Mouse (Mus musculus) right cerebral cortex, adult 2 months (tissue): ENCODE results near the gene Pde4d.

ENCODE experiments used
- DNase-seq, 2 experiments: peaks; one replicate each; pipeline ENCODE4 v3.0.0; 2021 to 2022; ENCODE audit warnings: low spot score in 2 of 2

Gene Pde4d

DNA sequence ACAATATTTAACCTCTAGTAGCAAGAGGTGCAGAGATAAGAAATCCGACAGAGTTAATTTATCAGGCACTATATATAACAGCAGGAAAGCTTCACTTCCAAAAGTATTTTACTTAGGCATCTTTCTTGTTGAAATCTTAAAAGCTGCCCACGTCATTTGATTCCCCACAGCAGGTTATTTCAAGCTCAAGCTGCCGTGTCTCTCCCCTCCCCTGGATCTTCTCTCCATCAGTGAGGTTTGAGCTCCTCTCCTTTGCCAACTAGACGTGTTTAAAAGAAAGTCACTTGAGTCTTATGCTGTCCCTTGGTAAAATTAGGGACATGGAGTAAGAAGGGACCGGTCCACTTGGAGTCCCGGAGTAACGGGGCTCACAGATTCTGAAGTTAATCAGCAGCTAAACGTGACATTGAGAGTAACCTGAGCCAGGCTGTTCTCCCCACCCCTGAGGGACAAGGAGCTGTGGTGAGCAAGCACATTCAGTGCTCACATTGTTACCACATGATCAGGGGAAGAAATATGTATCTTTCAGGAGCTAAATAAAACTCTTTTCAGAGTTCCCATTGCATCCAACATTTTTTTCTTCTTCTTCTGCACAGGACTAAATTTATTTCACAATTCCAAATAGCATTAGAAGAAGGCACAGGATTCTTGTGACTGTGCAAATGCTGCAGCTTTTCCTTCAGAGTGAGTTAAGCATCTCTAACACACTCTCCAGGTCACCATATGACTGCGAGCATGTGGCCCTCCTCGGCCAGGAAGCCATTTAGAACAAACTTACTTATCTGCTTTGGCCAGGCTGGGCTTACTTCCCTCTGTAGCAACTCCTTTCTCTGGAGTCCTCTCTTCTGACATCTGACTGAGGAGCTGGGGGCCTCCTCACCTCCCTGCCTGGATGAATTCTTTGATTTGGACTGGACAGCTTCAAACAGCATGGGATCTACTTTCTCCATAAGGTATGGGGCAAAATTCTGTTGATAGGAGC lies at the start of gene Pde4d:
Pde4d (plus strand) TSS at position 833 of the 982 bp plus-strand sequence.
- DNase-seq: peak; percentile 31 to 48

DNA sequence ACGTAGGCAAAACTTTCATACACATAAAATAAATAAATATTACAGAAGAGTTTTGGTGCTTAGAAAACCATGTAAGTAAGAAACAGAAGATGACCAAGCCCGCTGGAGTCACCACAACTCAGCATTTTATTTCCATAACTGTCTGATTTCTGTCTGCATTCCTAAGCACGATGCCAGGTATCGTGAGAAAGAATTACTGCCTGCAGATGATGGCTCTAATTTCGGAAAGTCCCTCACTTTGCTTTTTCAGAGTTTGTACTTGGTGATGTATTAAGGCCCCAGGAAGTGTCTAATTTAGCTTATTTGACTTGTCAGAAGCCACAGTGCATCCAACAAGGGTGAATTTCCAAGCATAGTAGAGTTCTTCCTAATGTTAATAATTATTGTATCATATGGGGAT lies 46.6 kb upstream of the Pde4d start:
- no peak for DNase-seq

DNA sequence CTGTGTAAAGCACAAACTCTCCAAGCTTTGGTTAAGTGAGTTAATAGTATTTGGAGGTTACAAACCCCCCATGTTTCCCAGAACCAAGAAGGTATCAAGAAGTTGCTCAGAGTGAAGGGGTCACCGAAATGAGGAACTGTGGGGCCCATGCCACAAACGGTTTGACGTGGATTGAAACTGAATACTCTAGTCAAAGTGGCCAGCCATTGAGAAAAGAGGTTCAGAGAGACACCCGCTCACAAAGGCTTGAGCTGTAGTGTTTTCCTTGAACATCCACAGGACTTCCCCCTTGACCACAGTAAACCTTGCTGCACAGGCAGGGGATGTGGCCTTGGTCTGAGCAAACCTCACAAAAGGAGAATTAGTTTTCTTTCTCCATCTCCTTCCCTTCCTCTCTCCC lies 45.4 kb upstream of the Pde4d start:
- DNase-seq: no peak

DNA sequence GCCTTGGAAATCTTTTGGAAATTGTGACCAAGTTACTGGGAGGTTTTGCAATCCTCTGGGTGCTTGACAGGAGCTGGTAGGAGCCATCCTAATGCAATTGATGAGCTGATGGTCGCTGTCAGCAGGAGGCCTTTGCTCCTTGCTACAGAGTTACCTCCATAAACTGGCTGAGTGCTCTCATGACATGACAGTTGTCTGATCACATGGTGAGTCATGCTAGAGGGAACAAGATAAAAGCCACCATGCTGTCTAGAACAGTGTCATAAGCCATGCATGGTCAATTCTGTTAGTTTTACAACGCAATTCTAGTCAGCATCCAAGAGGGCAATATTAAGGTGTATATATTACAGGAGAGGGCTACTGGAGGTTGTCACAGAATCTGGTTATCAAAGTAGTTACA lies 34.3 kb upstream of the Pde4d start:
- no peak for DNase-seq

DNA sequence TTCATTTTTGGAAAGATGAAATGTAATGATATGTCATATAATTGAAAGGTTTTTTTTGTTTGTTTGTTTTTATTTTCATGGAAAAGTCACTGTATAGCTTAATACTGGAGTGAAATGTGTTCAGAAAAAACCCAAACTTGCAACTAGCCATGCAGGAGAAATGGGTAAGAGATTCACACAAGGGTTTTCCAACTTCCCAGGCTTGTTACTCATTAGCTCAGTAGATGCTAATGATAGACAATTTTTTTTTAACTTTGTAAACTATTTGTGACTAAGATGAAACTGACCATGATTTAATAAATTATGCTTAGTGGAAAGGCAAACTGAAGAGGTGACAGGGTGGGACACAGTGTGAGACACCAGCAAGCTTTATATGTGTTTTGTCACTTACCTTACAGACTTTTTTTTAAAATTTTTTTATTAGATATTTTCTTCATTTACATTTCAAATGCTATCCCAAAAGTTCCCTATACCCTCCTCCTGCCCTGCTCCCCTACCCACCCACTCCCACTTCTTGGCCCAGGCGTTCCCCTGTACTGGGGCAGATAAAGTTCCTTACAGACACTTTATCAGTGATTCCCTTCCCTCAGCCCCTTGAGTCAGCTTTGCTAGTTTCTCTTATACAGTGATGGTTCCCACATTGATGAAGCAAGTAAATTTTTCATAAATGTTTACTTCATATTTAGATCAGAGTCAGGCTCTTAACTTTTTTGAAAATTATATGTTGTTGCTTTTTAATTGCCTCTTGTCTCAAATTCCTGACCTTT lies 30.8 kb upstream of the Pde4d start:
- DNase-seq: no peak

DNA sequence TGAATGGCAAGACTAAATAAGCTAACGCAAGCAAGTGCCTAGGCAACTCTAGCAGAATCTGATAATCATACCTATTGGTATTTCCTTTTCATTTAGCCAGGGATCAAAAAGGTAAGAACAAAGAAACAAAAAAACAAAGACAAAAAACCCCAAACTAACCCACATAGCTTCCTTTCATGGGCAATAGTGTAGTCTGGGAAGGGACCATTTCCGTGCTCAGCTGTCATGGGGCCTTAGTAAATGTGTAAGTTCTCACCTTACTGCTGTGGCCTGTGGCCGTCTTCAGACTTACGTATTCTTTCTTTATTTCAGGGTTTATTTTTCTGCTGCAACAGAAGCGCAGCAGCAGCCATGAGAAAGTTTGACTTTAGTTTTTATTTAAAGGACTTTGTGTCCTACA lies 23.4 kb upstream of the Pde4d start:
- DNase-seq: no peak

DNA sequence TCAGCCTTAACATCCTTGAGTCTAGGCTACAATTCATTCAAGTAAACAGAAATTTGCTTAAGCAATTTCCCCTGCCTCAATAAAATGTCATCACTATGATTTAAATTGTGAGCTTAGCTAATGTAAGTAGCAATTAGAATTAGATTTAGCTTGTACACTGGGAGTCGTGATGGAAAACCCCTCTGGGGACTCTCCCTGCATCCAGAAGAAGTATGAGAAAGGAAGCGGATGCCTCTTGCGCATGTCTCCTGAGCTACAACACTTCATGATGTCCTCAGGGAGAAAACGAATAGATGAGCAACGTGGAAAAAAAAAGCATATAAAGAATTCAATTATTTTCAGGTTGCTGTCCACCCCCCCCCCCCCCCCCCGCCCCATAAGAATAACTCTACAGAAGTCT lies 20.9 kb upstream of the Pde4d start:
- DNase-seq: no peak

DNA sequence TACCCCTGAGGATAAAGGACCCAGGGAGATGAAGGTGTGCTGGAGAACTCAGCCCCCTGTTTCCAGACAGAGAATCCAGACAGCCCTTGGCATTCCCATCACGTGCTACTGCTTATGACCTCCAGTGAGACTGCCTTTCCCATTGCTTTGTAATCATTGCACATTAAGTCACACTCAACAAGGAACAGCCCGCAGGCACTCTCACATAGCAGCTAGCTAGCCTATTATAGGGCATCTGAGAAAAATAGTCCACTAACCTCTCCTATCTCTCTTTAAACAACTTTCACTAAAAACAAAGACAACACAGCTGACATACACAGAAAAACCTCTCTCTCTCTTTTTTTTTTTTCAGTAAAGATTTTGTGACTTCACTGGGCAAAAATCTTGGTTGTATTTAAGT lies 20.1 kb upstream of the Pde4d start:
- DNase-seq: no peak

DNA sequence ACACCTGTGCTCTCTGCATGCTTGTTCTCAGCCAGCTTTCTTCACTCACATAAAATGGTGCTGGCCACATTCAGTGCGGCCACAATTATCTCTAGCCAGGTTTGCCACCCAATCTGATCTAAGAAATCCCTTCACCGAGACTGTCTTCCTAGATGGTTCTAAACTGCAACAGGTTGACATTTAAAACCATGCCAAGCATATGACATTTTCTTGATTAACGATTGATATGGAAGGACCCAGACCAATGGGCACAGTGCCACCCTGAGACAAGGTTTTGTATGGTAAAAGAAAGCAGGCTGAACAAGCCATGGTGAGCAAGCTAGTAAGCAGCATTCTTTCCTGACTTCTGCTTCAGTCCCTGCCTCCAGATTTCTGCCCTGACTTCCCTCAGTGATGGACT lies 18.0 kb upstream of the Pde4d start:
- DNase-seq: no peak

DNA sequence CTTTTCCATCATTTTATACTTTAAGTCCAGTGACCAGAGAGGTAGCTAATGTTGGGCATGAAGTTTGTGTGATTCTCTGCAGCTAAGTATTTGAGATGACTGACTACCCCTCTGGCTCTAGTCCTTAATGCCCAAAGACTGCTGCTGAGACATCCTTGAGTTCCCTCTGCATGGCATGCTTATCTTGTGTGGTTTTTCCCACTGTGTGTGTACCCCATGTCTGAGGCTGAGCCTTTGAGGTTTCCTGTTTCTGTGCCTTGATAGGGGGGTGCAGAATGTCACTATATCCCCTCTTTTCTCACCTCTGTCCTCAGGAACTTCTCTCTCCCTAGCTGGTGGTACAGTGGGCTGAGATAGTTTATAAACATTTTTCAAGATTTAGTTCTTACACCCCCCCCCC lies 14.1 kb upstream of the Pde4d start:
- DNase-seq: no peak

DNA sequence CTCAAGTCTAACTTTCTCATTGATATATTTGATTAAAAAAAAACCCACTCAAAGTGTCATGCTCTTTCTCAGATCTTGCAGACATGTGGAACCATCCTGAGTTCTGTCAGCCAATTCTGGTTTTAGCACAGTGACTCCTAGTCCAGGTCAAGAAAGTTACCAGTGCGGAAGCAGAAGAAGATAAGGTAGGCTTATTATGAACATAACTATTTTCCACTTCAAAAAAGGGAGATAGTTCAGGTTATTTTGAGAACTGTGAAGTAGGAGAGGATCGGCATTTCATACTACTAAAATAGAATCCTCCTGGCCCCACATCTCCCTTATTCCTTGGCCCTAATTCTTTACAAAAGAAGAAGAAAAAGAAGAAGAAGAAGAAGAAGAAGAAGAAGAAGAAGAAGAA lies 12.3 kb upstream of the Pde4d start:
- DNase-seq: no peak

DNA sequence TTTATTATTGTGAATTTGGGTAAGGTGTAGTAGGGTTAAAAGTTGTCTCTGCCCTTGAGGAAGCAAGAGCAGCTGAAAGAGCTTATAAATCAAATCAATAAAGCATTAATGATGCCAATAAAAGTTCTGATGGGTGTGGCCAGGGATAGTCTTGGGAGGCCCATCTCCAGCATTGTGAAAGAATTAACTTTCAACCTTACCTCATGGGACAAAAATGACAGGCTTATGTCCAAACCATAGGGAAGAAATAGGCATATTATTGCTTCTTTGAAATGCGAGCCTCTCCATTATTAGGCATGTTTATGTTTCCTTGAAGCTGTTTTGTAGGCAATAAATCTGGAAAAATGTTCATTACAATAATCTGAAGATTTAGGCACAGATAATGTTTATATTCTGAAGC lies 10.7 kb upstream of the Pde4d start:
- no peak for DNase-seq

DNA sequence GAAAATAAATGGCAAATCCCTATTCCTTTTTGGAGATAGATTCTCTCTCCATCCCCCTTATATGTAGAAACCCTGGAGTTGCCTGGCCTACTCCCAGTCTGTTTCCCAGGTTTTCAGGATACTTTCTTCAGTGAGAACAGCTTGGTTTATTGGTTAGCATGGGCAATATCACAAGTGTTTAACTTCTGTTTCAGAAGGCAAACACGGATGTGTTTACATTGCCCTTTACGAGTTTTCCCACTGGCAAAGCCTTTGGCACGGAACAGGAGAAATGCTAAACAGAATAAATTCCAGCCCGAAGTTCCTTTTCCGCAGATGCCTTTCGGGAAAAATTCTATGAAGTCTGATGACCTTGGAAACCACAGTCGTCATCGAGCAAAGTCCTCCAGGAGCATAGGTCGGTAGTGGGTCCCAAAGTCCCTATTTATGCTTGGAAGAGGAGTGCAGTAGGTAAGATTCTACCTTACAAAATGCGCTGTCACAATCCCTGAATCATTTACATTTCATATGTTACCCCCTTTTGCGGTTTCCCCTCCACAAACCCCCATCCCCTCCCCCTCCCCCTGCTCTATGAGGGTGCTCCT lies 1.3 kb upstream of the Pde4d start:
- no peak for DNase-seq

DNA sequence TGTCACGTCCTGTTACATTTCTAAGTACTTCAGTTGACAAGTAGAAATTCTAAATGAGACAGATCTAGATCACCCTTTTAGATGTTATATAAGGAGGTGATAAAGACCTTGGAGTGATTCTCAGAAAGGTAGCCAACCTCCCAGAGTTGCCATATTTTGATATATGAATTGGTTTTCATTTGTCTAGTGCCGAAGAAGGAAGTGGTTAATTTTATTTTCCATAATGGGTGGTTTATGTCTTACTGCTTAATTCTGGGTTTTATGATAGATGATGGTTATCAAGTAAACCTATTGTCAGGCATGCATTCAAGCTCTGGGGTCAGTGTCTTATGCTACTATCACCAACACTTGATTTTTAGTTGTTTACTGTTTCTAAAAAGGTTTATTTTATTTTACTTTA lies 1.4 kb downstream of the Pde4d start:
- no peak for DNase-seq

DNA sequence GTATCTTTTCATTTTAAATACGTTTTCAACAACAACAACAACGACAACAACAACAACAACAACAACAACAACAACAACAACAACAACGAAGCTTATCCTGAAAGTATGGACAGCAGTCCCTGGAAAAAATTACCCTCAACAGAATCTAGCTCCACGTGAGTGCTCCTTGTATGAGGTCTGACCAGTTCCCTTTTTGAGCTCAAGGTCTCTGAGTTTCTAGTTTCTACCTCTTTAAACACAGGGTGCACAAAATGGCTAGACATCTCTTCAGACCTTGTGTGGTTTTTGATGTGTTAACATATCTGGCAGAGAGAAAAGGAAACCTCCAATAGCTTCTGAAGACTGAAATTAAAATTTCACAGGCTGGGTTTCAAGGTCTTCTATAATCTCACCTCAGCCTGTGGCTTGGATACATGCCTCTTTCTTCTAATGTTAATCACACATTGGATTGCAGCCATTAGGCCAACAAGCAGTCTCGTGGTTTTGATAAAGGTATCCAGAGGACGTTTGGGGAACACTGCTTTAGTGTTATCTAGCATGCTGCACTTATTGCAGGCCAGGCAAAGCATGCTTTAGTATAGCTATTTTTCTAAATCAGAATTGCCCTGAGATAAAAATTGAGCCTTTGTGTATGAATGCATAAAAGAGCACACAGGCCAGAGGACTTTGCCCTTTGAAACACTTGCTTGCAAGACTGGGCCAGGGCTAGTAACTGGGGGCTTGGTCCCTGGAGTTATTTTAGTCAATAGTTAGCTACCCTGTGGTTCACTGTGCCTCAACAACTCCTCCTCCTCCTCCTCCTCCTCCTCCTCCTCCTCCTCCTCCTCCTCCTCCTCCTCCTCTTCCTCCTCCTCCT lies 3.5 kb downstream of the Pde4d start:
- no peak for DNase-seq

DNA sequence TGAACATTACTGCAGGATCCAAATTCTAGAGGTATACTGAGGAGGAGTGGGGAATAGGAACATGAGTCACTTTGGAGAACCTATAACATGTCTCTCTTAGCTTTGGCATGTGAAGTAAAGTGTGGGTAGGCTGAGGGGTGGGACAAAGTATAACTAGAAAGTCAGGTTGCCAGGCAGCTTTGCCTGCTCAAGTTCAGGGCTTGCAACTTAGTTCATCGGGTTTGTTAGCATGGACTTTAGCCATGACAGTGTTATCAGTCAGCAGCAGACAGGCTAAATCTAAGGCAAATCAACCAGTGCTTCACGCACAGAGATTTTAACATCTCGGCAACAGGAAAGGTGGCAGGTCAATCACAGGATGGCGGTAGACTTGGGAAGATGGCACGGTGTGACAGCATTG lies 12.8 kb downstream of the Pde4d start:
- no peak for DNase-seq

DNA sequence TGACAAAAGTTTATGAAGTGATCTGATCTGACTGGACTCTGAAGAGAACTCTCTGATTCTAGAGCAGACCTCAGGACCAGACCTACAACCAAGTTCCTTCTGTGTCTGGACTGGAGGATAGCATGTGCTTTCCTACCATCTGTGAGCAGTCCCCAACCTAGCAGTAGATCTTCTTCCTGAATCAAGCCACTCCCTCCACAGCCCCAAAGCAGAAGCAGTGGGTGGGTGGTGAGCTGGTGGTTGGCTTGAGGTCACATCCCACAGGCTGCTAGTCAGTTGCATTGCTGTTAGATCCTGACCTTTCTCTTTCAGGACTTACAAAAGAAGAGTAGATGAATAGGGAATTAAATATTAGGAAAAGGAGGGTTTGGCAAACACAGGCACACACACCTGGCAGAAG lies 16.0 kb downstream of the Pde4d start:
- DNase-seq: no peak

DNA sequence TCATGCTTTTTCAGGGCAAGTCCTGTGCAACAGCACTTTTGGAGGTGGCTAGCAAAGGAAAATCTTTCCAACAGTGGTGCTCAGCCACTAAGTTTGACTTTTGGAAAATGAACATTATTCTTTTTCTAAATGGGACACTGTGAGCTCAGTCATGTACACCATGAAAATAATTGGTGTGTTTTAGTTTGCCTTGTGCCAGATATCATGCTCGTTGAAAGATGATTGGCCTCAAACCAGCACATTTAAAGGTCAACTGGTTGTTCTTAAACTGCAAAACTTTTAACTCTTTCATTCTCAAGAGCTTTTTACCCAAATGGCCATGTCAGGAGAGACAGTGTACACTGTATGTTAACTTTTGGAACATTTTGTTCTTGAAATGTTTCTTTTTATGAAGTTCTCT lies 17.3 kb downstream of the Pde4d start:
- DNase-seq: no peak

DNA sequence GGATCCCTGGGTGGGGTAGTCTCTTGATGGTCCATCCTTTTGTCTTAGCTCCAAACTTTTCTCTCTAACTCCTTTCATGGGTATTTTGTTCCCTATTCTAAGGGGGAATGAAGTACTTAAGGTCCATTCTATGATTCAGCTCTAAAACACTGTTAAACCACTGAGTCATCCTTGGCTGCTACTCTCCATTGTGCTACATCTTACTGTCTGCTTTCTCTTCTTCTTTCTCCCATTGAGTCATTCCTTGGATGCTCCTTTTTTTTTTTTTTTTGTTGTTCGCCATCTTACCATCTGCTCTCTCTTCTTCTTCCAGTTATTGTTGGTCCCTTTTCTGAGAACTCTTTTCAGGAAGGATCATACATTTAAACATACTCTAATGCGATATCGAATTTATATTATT lies 30.7 kb downstream of the Pde4d start:
- no peak for DNase-seq

DNA sequence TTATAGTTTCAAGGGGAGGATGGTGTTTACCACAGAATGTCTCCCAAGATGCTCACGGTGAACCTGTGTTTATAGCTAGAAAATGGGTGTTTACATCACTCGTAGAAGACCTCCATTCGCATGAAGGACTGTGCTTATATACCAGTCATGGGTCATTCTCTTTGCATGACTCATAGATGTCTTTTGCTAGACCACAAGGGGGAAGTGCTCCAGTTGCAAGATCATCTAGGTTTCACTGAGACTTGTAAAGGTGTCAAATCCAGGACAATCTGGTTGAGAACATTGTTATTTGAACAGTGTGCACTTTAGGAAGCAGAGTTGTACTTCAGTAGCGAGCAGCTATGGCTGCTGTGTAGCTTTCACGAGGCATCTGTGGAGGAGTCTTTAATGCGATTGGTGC lies 35.3 kb downstream of the Pde4d start:
- no peak for DNase-seq

DNA sequence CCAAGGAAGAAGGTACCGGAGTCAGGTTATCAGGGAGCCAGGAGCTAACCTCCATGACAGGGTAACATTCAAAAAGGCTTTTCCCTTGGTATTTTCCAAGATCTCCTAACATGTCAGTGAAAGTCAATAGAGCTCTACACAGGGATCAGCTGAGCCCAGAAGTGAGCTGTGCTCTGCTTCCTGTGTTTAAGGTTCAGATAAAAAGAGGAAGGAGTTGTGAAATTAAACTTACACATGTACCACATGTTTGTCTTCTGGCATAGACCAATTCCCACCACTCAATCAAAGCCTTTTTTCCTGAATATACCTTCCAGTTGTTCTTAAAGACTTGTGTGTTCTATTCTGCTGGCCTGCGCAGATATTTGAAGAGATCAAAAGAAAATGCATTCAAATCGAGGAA lies 37.3 kb downstream of the Pde4d start:
- no peak for DNase-seq

DNA sequence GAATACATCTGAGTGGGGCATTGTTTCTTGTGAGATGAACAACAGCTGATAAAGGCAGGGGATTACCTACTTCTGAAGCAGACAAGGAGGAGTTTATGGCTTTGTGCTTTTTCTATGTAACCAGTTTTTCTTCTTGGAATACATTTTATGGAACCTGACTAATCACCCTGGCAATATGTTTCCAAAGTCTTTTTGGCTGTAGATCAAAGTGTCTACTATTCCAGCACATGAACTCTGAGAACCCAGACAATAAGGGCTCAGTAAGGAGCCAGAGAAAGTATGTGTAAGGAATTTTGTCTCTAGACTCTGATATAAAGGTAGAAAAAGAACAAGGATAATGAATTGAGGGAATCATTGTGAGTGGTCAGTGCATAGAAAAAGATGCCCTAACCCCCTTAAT lies 40.1 kb downstream of the Pde4d start:
- no peak for DNase-seq
